Mouse (Mus musculus) embryonic stem cell, embryonic (primary cell): Measurements from ENCODE around the gene Uap1l1.

Source experiments
- CTCF ChIA-PET, 4 experiments: fragments of 300-600 bp in 2 of 4; fragments of 350-600 bp in 2 of 4; sonication (Branson Sonifier 250); formaldehyde crosslinking; loops; one replicate each; lab custom pipeline; 2022; ENCODE audit warnings: inconsistent platforms in 2 of 4; lab: Charles Lee
- POLR2A ChIA-PET, 4 experiments: fragments of 300-600 bp in 2 of 4; fragments of 350-600 bp in 2 of 4; sonication (Branson Sonifier 250); formaldehyde crosslinking; loops; one replicate each; lab custom pipeline; 2022; ENCODE audit warnings: antibody characterized with exemption in 4 of 4, inconsistent platforms in 1 of 4; lab: Charles Lee

The Uap1l1 gene

GRCm38 (mm10) chr2:25355419-25356066 lies 9.9 kb downstream of the Uap1l1 start:
- ChIA-PET CTCF (interaction anchor here in 1 of 4 experiments (1.0 kb wide), 1 partner anchor 201 kb away, joined by 3 read pairs; no protein-coding TSS in a partner anchor), POLR2A (interaction anchor here in 2 of 4 experiments (0.8 to 4.3 kb wide), 19 partner anchors 9 to 131 kb away, joined by 3 to 38 read pairs (median 5); partner anchors contain the start of genes Anapc2 (in 2 of the 2), Ssna1 (in 2 of the 2), Uap1l1 (in 2 of the 2) and Man1b1 (in 1 of the 2))

- POLR2A ChIA-PET = interaction anchor here in 3 of 4 experiments (0.7 to 7.0 kb wide), 24 partner anchors 8 to 160 kb away, joined by 3 to 41 read pairs (median 4); partner anchors contain the start of genes Uap1l1 (in 3 of the 3), Man1b1 (in 2 of the 3), Sapcd2 (in 2 of the 3) and Anapc2 (in 1 of the 3)
- CTCF ChIA-PET = interaction anchor here in 2 of 4 experiments (0.5 to 1.2 kb wide), 2 partner anchors 15 to 59 kb away, joined by 3 read pairs; no protein-coding TSS in a partner anchor
These were observed 11.3 kb downstream of the Uap1l1 start for GRCm38 (mm10) chr2:25354211-25354610.

GRCm38 (mm10) chr2:25350701-25351100 lies 14.8 kb downstream of the Uap1l1 start:
- POLR2A ChIA-PET = interaction anchor here in 2 of 4 experiments (0.9 to 7.0 kb wide), 10 partner anchors 11 to 127 kb away, joined by 3 to 41 read pairs (median 4); partner anchors contain the start of genes Uap1l1 (in 2 of the 2) and Sapcd2 (in 1 of the 2)
- CTCF ChIA-PET = no interaction called here

DNA sequence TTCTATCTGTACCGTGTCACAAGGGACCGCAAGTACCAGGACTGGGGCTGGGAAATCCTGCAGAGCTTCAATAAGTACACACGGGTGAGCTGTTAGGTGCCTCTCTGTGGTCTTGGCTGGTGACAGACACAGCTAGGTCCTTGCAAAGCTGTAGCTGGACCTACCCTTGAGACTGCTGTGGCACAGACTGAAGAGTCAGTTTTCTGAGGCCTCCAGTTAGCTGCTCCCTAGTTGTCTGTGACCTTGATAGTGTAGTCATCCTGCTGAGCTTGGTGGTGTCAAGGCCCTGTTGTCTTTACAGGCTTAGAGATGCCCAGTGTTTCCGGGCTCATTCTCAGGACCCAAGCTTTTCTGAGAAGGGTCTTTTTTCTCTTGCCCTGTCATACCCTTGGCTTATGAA lies 16.0 kb downstream of the Uap1l1 start:
- ChIA-PET CTCF (interaction anchor here in 3 of 4 experiments (0.5 to 2.1 kb wide), 4 partner anchors 27 to 915 kb away, joined by 3 to 7 read pairs (median 5); no protein-coding TSS in a partner anchor), POLR2A (interaction anchor here in 3 of 4 experiments (0.7 to 7.0 kb wide), 25 partner anchors 8 to 139 kb away, joined by 3 to 41 read pairs (median 5); partner anchors contain the start of genes Sapcd2 (in 2 of the 3), Uap1l1 (in 2 of the 3), Anapc2 (in 1 of the 3) and Entpd2 (in 1 of the 3))

- ChIA-PET POLR2A (interaction anchor here in 3 of 4 experiments (0.6 to 7.0 kb wide), 26 partner anchors 8 to 203 kb away, joined by 3 to 41 read pairs (median 4); partner anchors contain the start of genes Uap1l1 (in 3 of the 3), Sapcd2 (in 2 of the 3), Abca2 (in 1 of the 3) and Anapc2 (in 1 of the 3)), CTCF (interaction anchor here in 3 of 4 experiments (0.5 to 2.1 kb wide), 5 partner anchors 29 to 72 kb away, joined by 3 to 7 read pairs (median 3); no protein-coding TSS in a partner anchor)
These were observed 17.3 kb downstream of the Uap1l1 start for GRCm38 (mm10) chr2:25348162-25348561.

DNA sequence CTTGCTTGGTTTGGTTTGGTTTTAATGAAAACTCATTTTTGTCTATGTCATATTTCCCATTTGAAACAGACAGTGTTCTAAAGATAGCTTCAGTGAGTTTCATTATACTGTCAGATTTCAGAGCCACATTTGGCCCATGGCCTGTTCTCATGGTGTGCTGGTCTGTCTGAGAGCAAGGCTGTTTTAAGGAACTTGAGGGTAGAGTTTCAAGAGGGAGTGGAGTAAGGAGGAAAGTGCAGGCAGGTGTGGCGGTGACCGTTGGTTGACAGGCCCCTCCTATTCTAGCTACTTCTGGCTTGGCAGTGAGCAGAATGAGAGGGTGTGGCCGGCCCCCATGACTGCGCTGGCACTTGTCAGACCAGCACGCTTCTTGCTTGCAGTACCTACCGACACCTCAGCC lies 27.2 kb downstream of the Uap1l1 start:
- CTCF ChIA-PET = interaction anchor here in 2 of 4 experiments (1.2 to 1.4 kb wide), 2 partner anchors 46 to 64 kb away, joined by 3 to 4 read pairs; no protein-coding TSS in a partner anchor
- POLR2A ChIA-PET = interaction anchor here in 3 of 4 experiments (0.5 to 1.8 kb wide), 11 partner anchors 7 to 300 kb away, joined by 3 to 9 read pairs (median 3); partner anchors contain the start of genes Dpp7 (in 1 of the 3) and Traf2 (in 1 of the 3)

DNA sequence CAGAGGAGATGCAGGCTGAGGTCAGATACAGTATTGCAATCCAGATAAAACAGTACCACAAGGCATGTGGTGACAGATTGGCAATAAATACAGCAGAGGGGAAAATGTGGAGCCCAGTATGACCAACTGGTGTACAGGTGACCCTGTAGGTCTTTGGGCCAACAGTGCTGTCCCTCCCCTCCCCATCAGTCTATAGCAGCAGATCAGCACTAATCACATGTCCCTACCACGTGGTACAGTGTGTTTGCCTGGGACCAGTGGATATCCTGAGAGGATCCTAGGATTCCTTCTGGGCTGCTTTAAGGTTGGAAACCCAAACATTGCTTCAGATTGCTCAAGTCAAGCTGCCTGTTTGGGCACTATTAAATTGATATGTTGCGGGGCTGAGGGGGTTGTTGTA lies 31.9 kb downstream of the Uap1l1 start:
- POLR2A ChIA-PET = interaction anchor here in 3 of 4 experiments (0.6 to 2.7 kb wide), 27 partner anchors 8 to 399 kb away, joined by 3 to 15 read pairs (median 4); partner anchors contain the start of genes Arrdc1 (in 2 of the 3), Tprn (in 2 of the 3), Anapc2 (in 1 of the 3) and Dpp7 (in 1 of the 3)

DNA sequence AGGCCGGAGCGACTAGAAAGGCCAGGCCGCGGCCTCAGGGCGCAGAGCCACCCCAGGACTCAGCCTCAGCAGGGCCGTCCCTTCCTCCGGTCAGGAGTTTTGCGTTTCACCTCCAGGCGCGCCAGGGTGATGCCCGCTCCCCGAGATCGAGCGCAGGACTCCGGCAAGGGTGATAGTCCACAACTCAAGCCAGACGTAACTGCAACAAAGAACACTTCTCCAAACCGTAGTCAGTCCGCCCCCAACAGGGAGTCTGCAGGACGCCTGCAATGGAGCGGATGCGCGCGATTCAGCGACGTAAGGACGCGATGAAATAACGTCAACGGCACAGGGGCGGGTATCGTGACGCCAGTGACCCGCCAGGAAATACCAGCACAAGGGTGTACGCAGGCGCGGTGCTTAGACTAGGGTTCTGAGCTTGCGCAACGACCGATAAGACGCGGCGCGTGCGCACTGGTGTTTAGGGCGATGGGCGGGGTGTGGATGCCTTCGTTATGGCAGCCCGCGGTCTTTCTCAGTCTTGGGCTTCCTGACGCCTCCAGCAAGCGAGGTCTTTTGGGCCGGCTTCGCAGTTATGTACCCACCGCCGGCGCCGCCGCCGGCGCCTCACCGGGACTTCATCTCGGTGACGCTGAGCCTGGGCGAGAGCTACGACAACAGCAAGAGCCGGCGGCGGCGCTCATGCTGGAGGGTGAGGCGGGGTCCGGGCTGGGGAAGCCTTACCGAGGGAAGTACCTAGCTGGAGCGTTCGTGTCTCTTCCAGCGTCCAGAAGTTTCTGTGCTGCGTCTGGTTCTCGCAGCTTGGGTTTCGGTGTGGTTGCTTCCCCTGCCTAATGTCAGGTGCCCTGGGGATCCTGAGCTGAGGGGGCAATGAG lies 33.0 kb downstream of the Uap1l1 start, which contains the start of gene Man1b1:
Man1b1 (plus strand) TSS at position 53 of the 875 bp plus-strand sequence.
- ChIA-PET POLR2A (interaction anchor here (0.5 to 2.7 kb wide), 53 partner anchors 9 to 800 kb away, joined by 3 to 15 read pairs (median 4); partner anchors contain the start of genes Anapc2 (in 3 of the 4), Ssna1 (in 3 of the 4), Arrdc1 (in 2 of the 4) and Dpp7 (in 2 of the 4)), CTCF (interaction anchor here (0.5 to 1.4 kb wide), 10 partner anchors 40 to 136 kb away, joined by 3 to 10 read pairs (median 4); partner anchors contain the start of genes Anapc2 (in 1 of the 4), Ssna1 (in 1 of the 4), Tmem203 (in 1 of the 4) and Tor4a (in 1 of the 4))

More for the DNA sequence above, 31.9 kb downstream of the Uap1l1 start:
- CTCF ChIA-PET = interaction anchor here in 2 of 4 experiments (1.2 to 1.4 kb wide), 4 partner anchors 41 to 137 kb away, joined by 3 to 10 read pairs (median 4); partner anchors contain the start of gene Tor4a (in 1 of the 2)

GRCm38 (mm10) chr2:25331470-25331869 lies 34.0 kb downstream of the Uap1l1 start:
- POLR2A ChIA-PET = interaction anchor here in 2 of 4 experiments (0.6 to 1.9 kb wide), 4 partner anchors 17 to 65 kb away, joined by 3 to 4 read pairs (median 4); no protein-coding TSS in a partner anchor
- CTCF ChIA-PET = interaction anchor here in 3 of 4 experiments (0.7 to 1.6 kb wide), 3 partner anchors 39 to 103 kb away, joined by 3 to 7 read pairs (median 6); no protein-coding TSS in a partner anchor

DNA sequence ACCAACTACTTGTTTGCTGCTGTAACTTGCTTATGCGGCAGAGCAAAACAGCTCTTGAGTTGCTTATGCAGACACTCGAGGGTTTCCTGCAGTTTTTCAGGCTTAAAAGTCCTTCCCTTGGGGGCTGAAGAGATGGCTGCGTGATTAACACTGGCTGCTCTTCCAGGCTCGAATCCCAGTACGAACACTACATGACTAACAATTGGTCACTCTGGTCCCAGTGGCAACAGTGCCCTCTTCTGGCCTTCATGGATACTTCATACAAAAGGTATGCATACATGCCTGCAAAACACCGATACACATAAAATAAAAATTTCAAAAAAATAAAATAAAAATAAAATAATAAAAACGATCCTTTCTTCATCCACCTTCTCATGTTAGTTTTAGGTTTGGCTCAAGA lies 37.0 kb downstream of the Uap1l1 start:
- CTCF ChIA-PET = interaction anchor here (0.6 to 3.2 kb wide), 18 partner anchors 10 to 256 kb away, joined by 3 to 14 read pairs (median 3); partner anchors contain the start of genes Anapc2 (in 1 of the 4), Grin1 (in 1 of the 4), Nelfb (in 1 of the 4) and Sapcd2 (in 1 of the 4)
- POLR2A ChIA-PET = interaction anchor here (0.5 to 1.5 kb wide), 7 partner anchors 17 to 76 kb away, joined by 3 to 9 read pairs (median 3); partner anchors contain the start of gene Sapcd2 (in 1 of the 4)

GRCm38 (mm10) chr2:25326036-25326435 lies 39.4 kb downstream of the Uap1l1 start:
- ChIA-PET POLR2A (no interaction called here), CTCF (interaction anchor here in 1 of 4 experiments (0.6 kb wide), 1 partner anchor 47 kb away, joined by 4 read pairs; no protein-coding TSS in a partner anchor)

GRCm38 (mm10) chr2:25320084-25320483 lies 45.4 kb downstream of the Uap1l1 start:
- CTCF ChIA-PET = interaction anchor here in 3 of 4 experiments (0.6 to 2.1 kb wide), 7 partner anchors 15 to 109 kb away, joined by 3 to 7 read pairs (median 4); partner anchors contain the start of gene Abca2 (in 1 of the 3)

DNA sequence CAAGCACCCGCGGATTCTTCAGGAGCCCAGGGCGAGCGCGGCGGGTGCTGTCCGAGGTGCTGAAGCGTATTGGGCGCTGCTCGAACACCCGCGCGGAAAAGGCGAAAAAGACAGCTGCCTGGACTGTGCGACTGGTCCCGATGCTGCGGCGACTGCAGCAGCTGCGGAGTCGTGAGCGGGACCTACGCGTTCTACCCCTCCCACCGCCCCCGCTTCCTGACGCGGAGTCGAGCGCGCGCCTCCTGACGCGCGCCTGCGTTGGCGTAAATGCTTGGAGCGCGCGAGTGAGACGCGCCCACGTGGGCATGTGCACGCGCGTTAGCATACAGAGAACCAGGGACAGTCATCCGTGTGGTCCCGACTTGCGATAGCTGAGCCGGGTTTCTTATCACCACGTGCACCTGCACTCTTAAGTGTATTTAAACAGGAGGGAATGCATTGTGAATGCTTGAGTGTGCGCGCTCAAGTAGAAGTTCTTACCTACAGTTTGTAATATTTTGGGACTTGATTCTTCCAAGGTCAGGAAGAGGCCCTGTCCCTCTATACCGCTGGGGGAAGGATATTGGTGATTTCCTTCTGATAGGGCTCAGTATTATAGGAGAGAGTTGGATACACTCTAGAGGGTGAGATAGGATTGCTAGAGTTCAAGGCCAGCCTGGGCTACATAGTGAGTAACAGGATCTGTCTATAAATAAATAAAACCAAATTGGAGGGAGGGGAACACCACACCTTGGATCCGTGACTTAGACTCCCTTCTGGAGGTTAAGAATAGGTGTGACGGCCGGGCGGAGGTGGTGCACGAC lies 46.3 kb downstream of the Uap1l1 start, which contains the start of gene Grin1:
Grin1 (minus strand) TSS at position 217 of the 803 bp plus-strand sequence.
- CTCF ChIA-PET = interaction anchor here in 3 of 4 experiments (0.6 to 2.1 kb wide), 7 partner anchors 9 to 139 kb away, joined by 3 to 7 read pairs (median 4); partner anchors contain the start of gene Nrarp (in 1 of the 3)
- POLR2A ChIA-PET = interaction anchor here in 3 of 4 experiments (0.5 to 2.1 kb wide), 12 partner anchors 7 to 1188 kb away, joined by 3 to 6 read pairs (median 3); partner anchors contain the start of genes Anapc2 (in 1 of the 3), Lrrc26 (in 1 of the 3) and Ssna1 (in 1 of the 3)

More at GRCm38 (mm10) chr2:25320084-25320483, 45.4 kb downstream of the Uap1l1 start:
- POLR2A ChIA-PET = interaction anchor here in 3 of 4 experiments (0.6 to 2.1 kb wide), 9 partner anchors 8 to 583 kb away, joined by 3 to 6 read pairs (median 4); partner anchors contain the start of genes Lrrc26 (in 1 of the 3) and Tprn (in 1 of the 3)

DNA sequence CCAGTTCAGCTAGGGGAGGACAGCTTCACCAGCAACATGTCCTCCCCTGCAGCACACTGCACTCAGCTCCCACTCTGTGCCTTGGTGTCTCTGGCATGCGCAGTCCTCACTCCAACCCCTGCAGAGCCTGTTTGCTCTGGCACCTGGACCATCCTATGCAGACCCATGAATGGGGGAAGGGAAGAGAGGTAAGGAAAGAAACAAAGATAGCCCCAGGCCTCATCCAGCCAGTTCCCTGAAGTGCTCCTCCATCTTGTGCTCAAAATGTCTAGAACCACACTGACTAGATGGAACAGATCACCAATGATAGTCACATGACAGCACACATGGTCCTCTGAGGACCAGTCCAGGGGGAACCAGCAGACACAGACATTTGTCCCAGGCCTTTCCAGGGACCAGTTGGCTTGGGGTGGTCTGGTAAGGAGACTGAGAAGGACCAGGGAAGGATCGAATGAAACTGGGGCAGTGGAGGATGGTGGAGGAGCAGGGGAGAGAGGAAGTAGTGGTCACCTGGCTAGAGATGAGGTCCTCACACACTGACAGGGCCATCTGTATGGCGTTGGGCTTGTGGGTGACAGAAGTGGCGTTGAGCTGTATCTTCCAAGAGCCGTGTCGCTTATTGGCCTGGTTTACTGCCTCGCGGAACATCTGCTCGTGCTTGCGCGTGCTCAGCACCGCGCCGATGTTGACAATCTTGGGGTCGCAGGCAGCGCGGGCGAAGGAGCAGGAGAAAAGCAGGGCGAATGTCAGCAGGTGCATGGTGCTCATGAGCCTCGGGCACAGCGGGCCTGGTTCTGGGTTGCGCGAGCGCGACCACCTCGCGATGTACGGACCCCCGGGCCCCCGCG lies 47.1 kb downstream of the Uap1l1 start:
- ChIA-PET CTCF (interaction anchor here in 2 of 4 experiments (0.6 to 2.1 kb wide), 5 partner anchors 9 to 347 kb away, joined by 4 to 7 read pairs (median 5); no protein-coding TSS in a partner anchor), POLR2A (interaction anchor here in 3 of 4 experiments (0.6 to 2.1 kb wide), 7 partner anchors 9 to 141 kb away, joined by 3 to 5 read pairs (median 3); partner anchors contain the start of genes Anapc2 (in 1 of the 3) and Ssna1 (in 1 of the 3))
